Mouse (Mus musculus): ENCODE measurements around the gene Rab3a. TPM values are rescaled to one million over a fixed set of nuclear protein-coding genes. Genes with fewer than 3 reads are reported as not detected.

Rab3a gene
- polyA plus RNA-seq, 1 experiment, result 468 TPM

GRCm38 (mm10) chr8:70794215-70794614 is 39.7 kb downstream of the Rab3a start:
- TF ChIP-seq POLR2A (IDR thresholded peaks at IDR 0.05; ENCODE audit: borderline replicate concordance, extremely low read depth, insufficient read depth, insufficient read length, poor library complexity, severe bottlenecking) (no peak), CTCF (IDR thresholded peaks at IDR 0.05; ENCODE audit: borderline replicate concordance, extremely low read depth, insufficient read depth, insufficient read length) (no peak)
- no peak for DNase-seq (ENCODE audit: low read depth)

GRCm38 (mm10) chr8:70795370-70795769 is 40.9 kb downstream of the Rab3a start:
- peak; percentile 10; the same call in 1 of the 2 replicates for TF ChIP-seq CTCF (IDR thresholded peaks at IDR 0.05; ENCODE audit: borderline replicate concordance, extremely low read depth, insufficient read depth, insufficient read length)
- no peak for TF ChIP-seq POLR2A (IDR thresholded peaks at IDR 0.05; ENCODE audit: borderline replicate concordance, extremely low read depth, insufficient read depth, insufficient read length, poor library complexity, severe bottlenecking)
- no peak for DNase-seq (ENCODE audit: low read depth)

GRCm38 (mm10) chr8:70796403-70797080 is 42.1 kb downstream of the Rab3a start:
- no peak for DNase-seq (ENCODE audit: low read depth)
- TF ChIP-seq POLR2A (IDR thresholded peaks at IDR 0.05; ENCODE audit: borderline replicate concordance, extremely low read depth, insufficient read depth, insufficient read length, poor library complexity, severe bottlenecking) (peak; percentile 57), CTCF (IDR thresholded peaks at IDR 0.05; ENCODE audit: borderline replicate concordance, extremely low read depth, insufficient read depth, insufficient read length) (no peak)

- DNase-seq (ENCODE audit: low read depth), result peak; percentile 97
- TF ChIP-seq POLR2A (IDR thresholded peaks at IDR 0.05; ENCODE audit: borderline replicate concordance, extremely low read depth, insufficient read depth, insufficient read length, poor library complexity, severe bottlenecking), result 0 out of 2 replicates have a peak, but pooled peaks have one; percentile 37
- no peak for TF ChIP-seq CTCF (IDR thresholded peaks at IDR 0.05; ENCODE audit: borderline replicate concordance, extremely low read depth, insufficient read depth, insufficient read length)
Measured at GRCm38 (mm10) chr8:70797081-70798070, 42.9 kb downstream of the Rab3a start.

DNA sequence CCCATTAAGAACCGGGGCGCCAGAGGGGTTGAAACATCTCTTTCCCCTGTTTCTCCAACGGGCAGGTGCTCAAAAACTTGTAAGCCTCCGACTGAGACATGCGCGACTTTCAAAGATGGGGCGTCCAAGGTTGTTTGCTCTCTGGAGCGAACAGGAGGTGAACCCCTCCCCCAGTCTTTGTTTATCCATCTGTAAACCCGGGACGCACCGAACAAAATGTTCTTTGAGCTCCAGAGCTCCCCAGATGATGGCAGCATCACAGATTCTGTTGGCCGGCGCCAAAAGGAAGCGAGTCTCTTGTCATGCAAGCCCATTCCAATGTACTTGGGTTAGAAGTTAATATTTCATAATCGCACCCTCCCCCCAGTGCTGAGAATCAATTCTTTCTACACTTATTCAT is 43.8 kb downstream of the Rab3a start:
- DNase-seq (ENCODE audit: low read depth), result peak; percentile 42
- no peak for TF ChIP-seq CTCF (IDR thresholded peaks at IDR 0.05; ENCODE audit: borderline replicate concordance, extremely low read depth, insufficient read depth, insufficient read length)
- TF ChIP-seq POLR2A (IDR thresholded peaks at IDR 0.05; ENCODE audit: borderline replicate concordance, extremely low read depth, insufficient read depth, insufficient read length, poor library complexity, severe bottlenecking), result no peak

DNA sequence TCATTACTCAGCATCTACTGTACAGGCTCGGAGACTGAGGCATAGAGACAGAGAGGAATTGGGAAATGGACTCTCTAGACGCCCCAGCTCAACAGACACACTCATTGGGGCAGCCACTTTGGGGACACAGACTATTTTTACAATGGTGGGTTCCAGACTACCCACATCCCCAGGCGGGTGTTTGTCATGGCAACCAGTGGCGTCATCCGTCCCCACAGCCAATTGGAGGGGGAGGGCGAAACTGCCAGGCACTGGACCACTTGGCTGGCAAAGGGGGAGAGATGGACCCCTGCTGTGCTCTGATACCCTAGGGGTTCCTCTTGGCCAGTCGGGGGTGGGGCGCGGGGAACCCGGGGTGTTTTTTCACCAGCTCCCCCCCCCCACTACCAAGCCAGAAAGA is 46.2 kb downstream of the Rab3a start:
- TF ChIP-seq POLR2A (IDR thresholded peaks at IDR 0.05; ENCODE audit: borderline replicate concordance, extremely low read depth, insufficient read depth, insufficient read length, poor library complexity, severe bottlenecking) (no peak), CTCF (IDR thresholded peaks at IDR 0.05; ENCODE audit: borderline replicate concordance, extremely low read depth, insufficient read depth, insufficient read length) (no peak)
- peak; percentile 9 for DNase-seq (ENCODE audit: low read depth)

DNA sequence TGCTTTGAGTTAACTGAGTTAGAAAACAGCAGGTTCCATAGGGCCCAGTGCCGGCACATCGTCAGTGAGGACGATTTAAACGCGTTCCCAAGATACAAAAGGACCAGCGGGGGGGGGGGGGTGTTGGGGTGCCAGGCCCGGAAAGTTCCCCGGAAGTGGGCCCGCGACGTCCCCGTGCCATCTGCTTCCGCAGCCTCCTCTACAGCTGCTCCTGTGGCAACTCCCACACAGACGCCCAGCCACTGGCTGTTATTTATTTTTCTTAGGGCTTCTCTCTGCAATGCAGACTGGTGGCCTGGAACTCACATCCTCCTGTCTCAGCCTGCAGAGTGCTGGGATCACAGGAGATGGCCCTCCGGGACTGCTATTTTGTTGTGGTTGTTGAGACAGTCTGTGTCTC is 46.7 kb downstream of the Rab3a start:
- TF ChIP-seq POLR2A (IDR thresholded peaks at IDR 0.05; ENCODE audit: borderline replicate concordance, extremely low read depth, insufficient read depth, insufficient read length, poor library complexity, severe bottlenecking), result no peak
- no peak for TF ChIP-seq CTCF (IDR thresholded peaks at IDR 0.05; ENCODE audit: borderline replicate concordance, extremely low read depth, insufficient read depth, insufficient read length)
- DNase-seq (ENCODE audit: low read depth), result peak; percentile 25

DNA sequence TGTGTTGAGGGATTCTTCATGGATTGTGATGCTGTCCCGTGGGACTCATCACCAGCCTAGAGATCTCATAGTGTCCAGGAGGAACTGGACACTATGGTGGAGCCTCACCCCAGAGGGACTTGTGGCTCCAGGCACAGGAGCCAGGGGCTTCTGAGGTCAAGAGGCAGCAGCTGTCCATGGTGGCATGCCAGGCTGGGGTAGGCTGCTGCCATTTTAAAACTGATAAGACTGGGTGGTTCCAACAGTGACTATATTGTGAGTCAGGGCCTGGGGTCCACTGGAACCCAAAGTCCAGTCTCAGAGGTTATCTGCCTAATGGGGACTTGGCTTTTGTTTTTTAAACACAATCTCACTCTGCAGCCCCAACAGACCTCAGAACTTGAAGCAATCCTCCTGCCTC is 47.4 kb downstream of the Rab3a start:
- TF ChIP-seq CTCF (IDR thresholded peaks at IDR 0.05; ENCODE audit: borderline replicate concordance, extremely low read depth, insufficient read depth, insufficient read length), result no peak
- TF ChIP-seq POLR2A (IDR thresholded peaks at IDR 0.05; ENCODE audit: borderline replicate concordance, extremely low read depth, insufficient read depth, insufficient read length, poor library complexity, severe bottlenecking), result no peak
- no peak for DNase-seq (ENCODE audit: low read depth)

DNA sequence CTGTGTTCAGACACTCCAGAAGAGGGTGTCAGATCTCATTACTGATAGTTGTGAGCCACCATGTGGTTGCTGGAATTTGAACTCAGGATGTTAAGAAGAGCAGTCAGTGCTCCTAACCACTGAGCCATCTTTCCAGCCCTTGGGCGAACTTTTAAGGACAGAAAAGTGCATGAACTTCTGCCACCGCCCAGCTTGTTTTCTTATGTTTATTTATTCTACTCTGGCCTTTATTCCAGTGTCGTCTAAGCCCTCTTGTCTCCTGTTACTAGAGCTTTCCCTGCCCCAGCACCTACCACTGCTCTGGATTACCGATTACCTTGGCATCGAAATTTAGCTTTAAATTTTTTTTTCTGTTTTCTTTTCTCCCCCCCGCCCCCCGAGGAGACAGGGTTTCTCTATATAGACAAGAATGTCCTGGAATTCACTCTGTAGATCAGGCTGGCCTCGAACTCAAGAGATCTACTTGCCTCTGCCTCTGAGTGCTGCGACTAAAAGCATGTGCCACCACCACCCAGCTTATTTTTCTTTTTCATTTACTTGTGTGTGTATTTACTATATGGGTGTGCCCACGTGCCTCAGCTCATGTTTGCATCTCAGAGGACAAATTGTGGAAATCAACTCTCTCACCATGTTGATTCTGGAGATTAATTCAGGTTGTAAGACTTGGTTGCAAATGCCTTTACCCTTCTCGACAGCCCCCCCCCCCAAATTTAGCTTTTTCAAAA is 48.5 kb downstream of the Rab3a start:
- no peak for DNase-seq (ENCODE audit: low read depth)
- TF ChIP-seq POLR2A (IDR thresholded peaks at IDR 0.05; ENCODE audit: borderline replicate concordance, extremely low read depth, insufficient read depth, insufficient read length, poor library complexity, severe bottlenecking), result no peak
- no peak for TF ChIP-seq CTCF (IDR thresholded peaks at IDR 0.05; ENCODE audit: borderline replicate concordance, extremely low read depth, insufficient read depth, insufficient read length)

- TF ChIP-seq CTCF (IDR thresholded peaks at IDR 0.05; ENCODE audit: borderline replicate concordance, extremely low read depth, insufficient read depth, insufficient read length), result no peak
- no peak for TF ChIP-seq POLR2A (IDR thresholded peaks at IDR 0.05; ENCODE audit: borderline replicate concordance, extremely low read depth, insufficient read depth, insufficient read length, poor library complexity, severe bottlenecking)
- DNase-seq (ENCODE audit: low read depth), result peak; percentile 22
Measured at GRCm38 (mm10) chr8:70803761-70804480, 49.4 kb downstream of the Rab3a start.
